Mouse (Mus musculus): ENCODE measurements around the gene Mtmr12. TPM values are rescaled to one million over a fixed set of nuclear protein-coding genes. Genes with fewer than 3 reads are reported as not detected.
A peak's percentile ranks its signal among the peaks of the same experiment; 100 is the strongest.

Mtmr12 gene
- total RNA-seq, 4 experiments from 2014 or later: 6.8 to 11.1 (median 9.0) TPM

DNA sequence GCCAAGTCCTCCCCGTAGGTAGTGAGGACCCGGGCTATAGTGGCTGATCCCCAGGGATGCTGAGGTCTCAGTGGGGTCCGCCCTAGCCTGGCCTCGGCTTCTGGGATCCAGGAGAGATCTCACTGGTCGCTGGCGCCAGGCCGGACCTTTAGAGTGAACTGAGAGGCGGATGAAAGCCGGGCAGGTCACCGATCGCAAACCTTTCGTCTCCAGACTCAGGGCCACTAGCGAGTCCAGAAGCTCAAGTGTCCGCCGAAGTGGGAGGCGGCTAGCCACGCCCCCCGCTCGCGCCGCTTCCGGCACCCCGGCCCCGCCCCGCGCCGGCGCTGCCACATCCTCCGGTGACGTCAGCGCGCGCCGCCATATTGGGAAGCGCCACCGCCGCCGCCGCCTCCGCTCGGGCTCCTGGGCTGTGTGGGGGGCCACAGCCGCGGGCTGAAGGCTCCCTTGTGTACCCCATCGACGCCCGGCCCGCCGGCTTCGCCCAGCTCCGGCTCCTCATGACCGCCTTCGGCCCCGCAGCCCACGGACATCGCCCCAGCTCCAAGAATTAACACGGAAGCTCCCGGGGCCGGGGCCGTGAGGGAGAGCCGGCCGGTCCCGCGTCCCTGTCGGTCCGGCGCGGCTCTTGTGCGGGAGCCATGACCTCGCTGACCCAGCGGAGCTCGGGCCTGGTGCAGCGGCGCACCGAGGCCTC is 116.4 kb downstream of the Mtmr12 start, which contains the start of gene Golph3:
Gene Golph3, plus strand, starts transcription at position 360 of the 697 bp plus-strand sequence.
- DNase-seq (ENCODE audit: low spot score): peak; percentile 89

DNA sequence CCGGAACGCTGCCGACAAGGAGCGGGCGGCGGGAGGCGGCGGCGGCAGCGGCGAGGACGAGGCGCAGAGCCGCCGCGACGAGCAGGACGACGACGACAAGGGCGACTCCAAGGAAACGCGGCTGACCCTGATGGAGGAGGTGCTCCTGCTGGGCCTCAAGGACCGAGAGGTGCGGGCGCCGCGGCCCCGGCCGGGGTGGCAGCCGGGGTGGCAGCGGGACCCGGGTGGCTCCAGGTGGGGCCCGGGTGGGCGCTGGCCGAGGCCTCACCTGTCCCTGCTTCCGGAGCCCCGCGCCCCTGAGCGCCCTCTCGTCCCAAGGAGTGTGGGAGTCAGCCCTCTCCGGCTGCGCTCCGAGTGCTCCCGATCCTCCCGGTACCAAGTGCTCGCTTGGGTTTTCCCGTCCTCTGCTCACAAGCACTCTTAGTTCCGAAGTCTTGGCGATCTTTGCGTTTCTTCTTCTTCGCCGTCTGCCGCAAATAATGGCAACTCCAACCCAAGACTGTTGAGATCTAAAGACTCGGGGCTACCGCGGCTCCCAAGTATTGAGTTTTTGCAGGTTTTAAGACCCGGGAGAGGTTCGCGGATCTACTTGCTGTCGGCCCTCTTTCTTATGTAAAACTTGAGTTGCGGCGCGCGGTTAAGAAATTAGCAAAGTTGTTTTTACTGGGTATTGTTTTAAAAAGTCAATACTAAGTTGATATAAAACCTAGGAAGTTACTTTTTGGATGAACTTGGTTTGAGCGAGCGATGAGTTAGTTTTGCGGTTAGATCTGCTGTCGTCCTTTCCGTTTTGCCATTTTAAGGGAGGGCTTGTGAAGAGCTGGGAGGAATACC is 117.2 kb downstream of the Mtmr12 start, which contains the start of gene 1810049J17Rik:
Gene 1810049J17Rik, minus strand, starts transcription at position 112 of the 834 bp plus-strand sequence.
- no peak for DNase-seq (ENCODE audit: low spot score)

DNA sequence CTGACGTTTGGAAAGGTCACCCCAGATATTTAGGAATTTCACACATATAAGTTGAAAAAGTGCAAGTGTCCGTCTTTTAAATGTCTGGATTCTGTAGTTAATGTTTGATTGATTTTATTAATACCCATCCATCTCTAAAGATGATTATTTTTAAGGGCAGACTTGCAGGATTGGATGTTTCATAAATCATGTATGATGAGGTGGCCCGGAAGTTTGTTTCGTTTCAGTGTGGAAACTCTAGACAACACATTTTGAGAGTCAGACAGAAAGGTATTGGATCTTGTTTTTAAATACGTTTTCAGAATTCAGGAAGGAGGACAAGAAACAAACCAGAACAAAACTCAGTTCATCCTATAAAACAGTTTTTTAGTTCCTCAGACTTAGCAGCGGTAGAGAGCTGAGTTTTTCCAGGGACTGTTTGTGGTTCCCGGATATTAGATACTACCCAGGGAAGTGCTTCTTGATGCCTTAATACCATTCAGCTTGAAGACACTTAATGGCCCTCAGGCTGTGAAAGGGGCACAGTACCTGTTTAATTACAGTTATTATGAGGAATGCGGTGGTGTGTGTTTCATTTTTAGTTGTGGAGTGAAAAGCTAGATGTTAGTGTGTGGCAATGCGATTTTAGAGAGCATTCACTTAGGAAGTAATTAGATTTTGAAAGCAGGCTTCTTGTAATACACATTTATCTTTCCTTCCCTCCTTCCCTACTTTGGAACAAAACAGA is 118.0 kb downstream of the Mtmr12 start:
- DNase-seq (ENCODE audit: low spot score): no peak

Small RNA genes lying within 50 kb of the gene (microRNA-seq; reads per million reads assigned to microRNA genes)
- not detected for gene Mir1898

Other genes with a start within 250 kb of the Mtmr12 start
- gene Sub1, start 208.0 kb upstream of the Mtmr12 start, total RNA-seq (2022): 10 to 100 TPM; 68.9 to 91.2 (median 83.6) TPM
- gene Zfr, start 87.2 kb upstream of the Mtmr12 start, total RNA-seq (2022): 10 to 100 TPM; 74.9 to 84.2 (median 79.7) TPM
- 10 to 100 TPM; 64.8 to 73.0 (median 72.5) TPM for gene Golph3, start 116.4 kb downstream of the Mtmr12 start, total RNA-seq (2022)
- under 1 TPM in 1 of 4 experiments, not detected in 3; 0.65 TPM for gene 1810049J17Rik, start 116.9 kb downstream of the Mtmr12 start, total RNA-seq (2022)

Measured in heart, adult 8-10 months (tissue).